Mouse (Mus musculus): ENCODE measurements around the gene Cd3eap. TPM values are rescaled to one million over a fixed set of nuclear protein-coding genes. Genes with fewer than 3 reads are reported as not detected.

The Cd3eap gene
- 5.2 TPM for polyA plus RNA-seq (2017; shearing (Covaris generic))

GRCm38 (mm10) chr7:19359299-19359891 lies at the start of gene Cd3eap, which contains the start of gene Ppp1r13l:
Gene Cd3eap (minus strand): TSS chr7:19359483.
Gene Ppp1r13l (plus strand): TSS chr7:19359749.

GRCm38 (mm10) chr7:19404476-19404875 lies 45.2 kb upstream of the Cd3eap start, which contains the start of gene Ckm:
Gene Ckm (plus strand): TSS chr7:19404776.

GRCm38 (mm10) chr7:19403731-19404296 lies 44.5 kb upstream of the Cd3eap start, which contains the start of gene Klc3:
Gene Klc3 (minus strand): TSS chr7:19404104.

GRCm38 (mm10) chr7:19381377-19382165 lies 22.3 kb upstream of the Cd3eap start, which contains the start of gene Ercc2:
Gene Ercc2 (plus strand): TSS chr7:19382010.

GRCm38 (mm10) chr7:19344237-19344847 lies 14.9 kb downstream of the Cd3eap start, which contains the start of gene Ercc1:
Gene Ercc1 (plus strand): TSS chr7:19344778.

GRCm38 (mm10) chr7:19309884-19310641 lies 49.2 kb downstream of the Cd3eap start, which contains the start of gene Fosb:
Gene Fosb (minus strand): TSS chr7:19310051.

Other genes with a start within 250 kb of the Cd3eap start
- gene Gm4969, start 241.1 kb downstream of the Cd3eap start, polyA plus RNA-seq (2017; shearing (Covaris generic)), result not detected
- 10.6 TPM for gene Fbxo46, start 239.6 kb downstream of the Cd3eap start, polyA plus RNA-seq (2017; shearing (Covaris generic))
- 9.3 TPM for gene Qpctl, start 210.2 kb downstream of the Cd3eap start, polyA plus RNA-seq (2017; shearing (Covaris generic))
- gene Snrpd2, start 209.8 kb downstream of the Cd3eap start, polyA plus RNA-seq (2017; shearing (Covaris generic)), result 34.4 TPM
- not detected for gene Gipr, start 193.4 kb downstream of the Cd3eap start, polyA plus RNA-seq (2017; shearing (Covaris generic))
- 11.0 TPM for gene Eml2, start 183.1 kb downstream of the Cd3eap start, polyA plus RNA-seq (2017; shearing (Covaris generic))
- gene Gpr4, start 146.9 kb downstream of the Cd3eap start, polyA plus RNA-seq (2017; shearing (Covaris generic)), result not detected
- 66.0 TPM for gene Opa3, start 131.1 kb downstream of the Cd3eap start, polyA plus RNA-seq (2017; shearing (Covaris generic))
- gene Vasp, start 87.7 kb downstream of the Cd3eap start, polyA plus RNA-seq (2017; shearing (Covaris generic)), result 205 TPM
- 3.0 TPM for gene Ppm1n, start 79.4 kb downstream of the Cd3eap start, polyA plus RNA-seq (2017; shearing (Covaris generic))
- gene Rtn2, start 76.9 kb downstream of the Cd3eap start, polyA plus RNA-seq (2017; shearing (Covaris generic)), result 0.50 TPM
- 39.6 TPM for gene Fosb, start 49.4 kb downstream of the Cd3eap start, polyA plus RNA-seq (2017; shearing (Covaris generic))
- 64.9 TPM for gene Ercc1, start 14.7 kb downstream of the Cd3eap start, polyA plus RNA-seq (2017; shearing (Covaris generic))
- 0.84 TPM for gene Ppp1r13l, start 266 bp upstream of the Cd3eap start, polyA plus RNA-seq (2017; shearing (Covaris generic))
- 8.5 TPM for gene Ercc2, start 22.5 kb upstream of the Cd3eap start, polyA plus RNA-seq (2017; shearing (Covaris generic))
- gene Klc3, start 44.6 kb upstream of the Cd3eap start, polyA plus RNA-seq (2017; shearing (Covaris generic)), result 4.7 TPM
- 0.18 TPM for gene Ckm, start 45.3 kb upstream of the Cd3eap start, polyA plus RNA-seq (2017; shearing (Covaris generic))
- gene Mark4, start 99.3 kb upstream of the Cd3eap start, polyA plus RNA-seq (2017; shearing (Covaris generic)), result 6.2 TPM
- gene Exoc3l2, start 103.8 kb upstream of the Cd3eap start, polyA plus RNA-seq (2017; shearing (Covaris generic)), result not detected
- 3.8 TPM for gene Bloc1s3, start 148.9 kb upstream of the Cd3eap start, polyA plus RNA-seq (2017; shearing (Covaris generic))
- gene Trappc6a, start 148.9 kb upstream of the Cd3eap start, polyA plus RNA-seq (2017; shearing (Covaris generic)), result 48.8 TPM
- gene Nkpd1, start 158.4 kb upstream of the Cd3eap start, polyA plus RNA-seq (2017; shearing (Covaris generic)), result not detected
- gene Ppp1r37, start 203.6 kb upstream of the Cd3eap start, polyA plus RNA-seq (2017; shearing (Covaris generic)), result 15.6 TPM
- 1.8 TPM for gene Zfp296, start 217.8 kb upstream of the Cd3eap start, polyA plus RNA-seq (2017; shearing (Covaris generic))
- 105 TPM for gene Gemin7, start 218.1 kb upstream of the Cd3eap start, polyA plus RNA-seq (2017; shearing (Covaris generic))
- 49.4 TPM for gene Clasrp, start 245.0 kb upstream of the Cd3eap start, polyA plus RNA-seq (2017; shearing (Covaris generic))

All from effector memory CD4-positive, alpha-beta T cell, adult 7 months (primary cell).